Mouse (Mus musculus): ENCODE results near the gene D11Wsu47e. TPM values are rescaled to one million over a fixed set of nuclear protein-coding genes. Genes with fewer than 3 reads are reported as not detected.
"Not testable (repeated sequence)": the region's sequence is repeated elsewhere in the genome, so short reads cannot be mapped to it uniquely, and the experiment has no call there.

Gene D11Wsu47e
- polyA plus RNA-seq, 1 experiment = 3.1 TPM

- Histone ChIP-seq H3K4me3 (ENCODE audit: low read depth, low read length) (no peak overlapping the region), H3K36me3 (ENCODE audit: control insufficient read depth, insufficient read depth, low read length) (peaks cover 93% of the 10 kb centered on the region), H3K27ac (ENCODE audit: insufficient read depth, low read depth, low read length) (no peak overlapping the region), H3K4me1 (ENCODE audit: control insufficient read depth, insufficient read depth, insufficient read length, low read length) (peaks cover 4% of the 10 kb centered on the region; the same call in 1 of the 2 replicates), H3K27me3 (ENCODE audit: control insufficient read depth, insufficient read depth, low read length) (no peaks in the 10 kb centered on the region)
- 83% methylated on average over 8 of the region's 8 CpGs for WGBS
- TF ChIP-seq POLR2A (IDR thresholded peaks at IDR 0.05; ENCODE audit: low read depth, low read length) = no peak
- no peak for TF ChIP-seq CTCF (IDR thresholded peaks at IDR 0.05; ENCODE audit: extremely low read depth, insufficient read length, insufficient replicate concordance, low read depth, low read length)
Measured at GRCm38 (mm10) chr11:113656511-113656932, 27.7 kb upstream of the D11Wsu47e start.

GRCm38 (mm10) chr11:113657221-113657620, 27.0 kb upstream of the D11Wsu47e start:
- TF ChIP-seq POLR2A (IDR thresholded peaks at IDR 0.05; ENCODE audit: low read depth, low read length) (no peak), CTCF (IDR thresholded peaks at IDR 0.05; ENCODE audit: extremely low read depth, insufficient read length, insufficient replicate concordance, low read depth, low read length) (no peak)
- Histone ChIP-seq H3K4me1 (ENCODE audit: control insufficient read depth, insufficient read depth, insufficient read length, low read length) (no peaks in the 10 kb centered on the region), H3K27ac (ENCODE audit: insufficient read depth, low read depth, low read length) (no peak overlapping the region), H3K36me3 (ENCODE audit: control insufficient read depth, insufficient read depth, low read length) (peaks cover 93% of the 10 kb centered on the region), H3K27me3 (ENCODE audit: control insufficient read depth, insufficient read depth, low read length) (no peaks in the 10 kb centered on the region), H3K4me3 (ENCODE audit: low read depth, low read length) (no peak overlapping the region)
- WGBS = 54% methylated on average over 4 of the region's 4 CpGs

GRCm38 (mm10) chr11:113658319-113658718, 25.9 kb upstream of the D11Wsu47e start:
- TF ChIP-seq CTCF (IDR thresholded peaks at IDR 0.05; ENCODE audit: extremely low read depth, insufficient read length, insufficient replicate concordance, low read depth, low read length) (no peak), POLR2A (IDR thresholded peaks at IDR 0.05; ENCODE audit: low read depth, low read length) (no peak)
- no peaks in the 10 kb centered on the region for H3K4me1 ChIP-seq (ENCODE audit: control insufficient read depth, insufficient read depth, insufficient read length, low read length)
- H3K27ac ChIP-seq (ENCODE audit: insufficient read depth, low read depth, low read length) = no peak overlapping the region
- H3K36me3 ChIP-seq (ENCODE audit: control insufficient read depth, insufficient read depth, low read length) = peaks cover 86% of the 10 kb centered on the region
- no peak overlapping the region for H3K4me3 ChIP-seq (ENCODE audit: low read depth, low read length)
- no peaks in the 10 kb centered on the region for H3K27me3 ChIP-seq (ENCODE audit: control insufficient read depth, insufficient read depth, low read length)
- 81% methylated on average over 8 of the region's 8 CpGs for WGBS

- no peak overlapping the region for H3K4me3 ChIP-seq (ENCODE audit: low read depth, low read length)
- 75% methylated on average over 4 of the region's 4 CpGs for WGBS
- H3K4me1 ChIP-seq (ENCODE audit: control insufficient read depth, insufficient read depth, insufficient read length, low read length) = no peaks in the 10 kb centered on the region
- H3K27me3 ChIP-seq (ENCODE audit: control insufficient read depth, insufficient read depth, low read length) = no peaks in the 10 kb centered on the region
- TF ChIP-seq POLR2A (IDR thresholded peaks at IDR 0.05; ENCODE audit: low read depth, low read length) (no peak), CTCF (IDR thresholded peaks at IDR 0.05; ENCODE audit: extremely low read depth, insufficient read length, insufficient replicate concordance, low read depth, low read length) (no peak)
- no peak overlapping the region for H3K27ac ChIP-seq (ENCODE audit: insufficient read depth, low read depth, low read length)
- peaks cover 85% of the 10 kb centered on the region for H3K36me3 ChIP-seq (ENCODE audit: control insufficient read depth, insufficient read depth, low read length)
Measured at GRCm38 (mm10) chr11:113658763-113659162, 25.4 kb upstream of the D11Wsu47e start.

- WGBS = 95% methylated on average over 3 of the region's 3 CpGs
- not testable (repeated sequence) for H3K27ac ChIP-seq (ENCODE audit: insufficient read depth, low read depth, low read length); H3K4me1 ChIP-seq (ENCODE audit: control insufficient read depth, insufficient read depth, insufficient read length, low read length); H3K4me3 ChIP-seq (ENCODE audit: low read depth, low read length); H3K27me3 ChIP-seq (ENCODE audit: control insufficient read depth, insufficient read depth, low read length)
- H3K36me3 ChIP-seq (ENCODE audit: control insufficient read depth, insufficient read depth, low read length) = peaks cover 78% of the 10 kb centered on the region
Measured at GRCm38 (mm10) chr11:113660213-113660612, 24.0 kb upstream of the D11Wsu47e start.

- TF ChIP-seq CTCF (IDR thresholded peaks at IDR 0.05; ENCODE audit: extremely low read depth, insufficient read length, insufficient replicate concordance, low read depth, low read length) (no peak), POLR2A (IDR thresholded peaks at IDR 0.05; ENCODE audit: low read depth, low read length) (no peak)
- Histone ChIP-seq H3K27ac (ENCODE audit: insufficient read depth, low read depth, low read length) (no peak overlapping the region), H3K36me3 (ENCODE audit: control insufficient read depth, insufficient read depth, low read length) (peaks cover 72% of the 10 kb centered on the region), H3K27me3 (ENCODE audit: control insufficient read depth, insufficient read depth, low read length) (no peaks in the 10 kb centered on the region), H3K4me3 (ENCODE audit: low read depth, low read length) (no peak overlapping the region), H3K4me1 (ENCODE audit: control insufficient read depth, insufficient read depth, insufficient read length, low read length) (no peaks in the 10 kb centered on the region)
- WGBS = 92% methylated on average over 11 of the region's 11 CpGs
Measured at GRCm38 (mm10) chr11:113660940-113661339, 23.3 kb upstream of the D11Wsu47e start.

- 89% methylated on average over 18 of the region's 18 CpGs for WGBS
- no peaks in the 10 kb centered on the region for H3K27me3 ChIP-seq (ENCODE audit: control insufficient read depth, insufficient read depth, low read length)
- no peak overlapping the region for H3K27ac ChIP-seq (ENCODE audit: insufficient read depth, low read depth, low read length)
- no peak overlapping the region for H3K4me3 ChIP-seq (ENCODE audit: low read depth, low read length)
- peaks cover 6% of the 10 kb centered on the region for H3K4me1 ChIP-seq (ENCODE audit: control insufficient read depth, insufficient read depth, insufficient read length, low read length)
- TF ChIP-seq CTCF (IDR thresholded peaks at IDR 0.05; ENCODE audit: extremely low read depth, insufficient read length, insufficient replicate concordance, low read depth, low read length) = no peak
- TF ChIP-seq POLR2A (IDR thresholded peaks at IDR 0.05; ENCODE audit: low read depth, low read length) = no peak
- peaks cover 63% of the 10 kb centered on the region for H3K36me3 ChIP-seq (ENCODE audit: control insufficient read depth, insufficient read depth, low read length)
Measured at GRCm38 (mm10) chr11:113661835-113662351, 22.3 kb upstream of the D11Wsu47e start.

Measured in small intestine, adult 2 months (tissue).